Mouse (Mus musculus): ENCODE measurements around the gene Dennd1b. TPM values are rescaled to one million over a fixed set of nuclear protein-coding genes. Genes with fewer than 3 reads are reported as not detected.

Gene Dennd1b
- total RNA-seq (2023) = 79.5 to 93.9 TPM (median 86.0 TPM) in 4 replicates

GRCm38 (mm10) chr1:138963161-138963867 lies at the start of gene Dennd1b:
TSS of gene Dennd1b (plus strand) at chr1:138963435.

Other genes with a start within 250 kb of the Dennd1b start
- gene Lhx9, start 114.9 kb upstream of the Dennd1b start, total RNA-seq (2023) = not detected in 4 replicates
- gene 2310009B15Rik, start 106.6 kb upstream of the Dennd1b start, total RNA-seq (2023) = 3.4 to 9.4 TPM (median 3.9 TPM) in 4 replicates